Mouse (Mus musculus) ES-E14 (cell line): ENCODE results near the gene Cenpu.
"Not testable (repeated sequence)": the region's sequence is repeated elsewhere in the genome, so short reads cannot be mapped to it uniquely, and the experiment has no call there.

ENCODE experiments used
- CHD2 ChIP-seq: IDR thresholded peaks from 2 replicates; pipeline ENCODE4 v1.6.1; 2014; ENCODE audit warnings: mild to moderate bottlenecking, low read depth, low read length, inconsistent platforms
- HCFC1 ChIP-seq: IDR thresholded peaks from 2 replicates; pipeline ENCODE4 v1.6.1; 2012; ENCODE audit warnings: low read length, inconsistent platforms, borderline replicate concordance; ENCODE audit not compliant: insufficient read depth
- MAFK ChIP-seq: IDR thresholded peaks from 2 replicates; pipeline ENCODE4 v1.6.1; 2014; ENCODE audit warnings: mild to moderate bottlenecking, low read depth, low read length, inconsistent platforms; ENCODE audit not compliant: insufficient read depth
- ZNF384 ChIP-seq: IDR thresholded peaks from 2 replicates; pipeline ENCODE4 v1.6.1; 2012; ENCODE audit warnings: low read depth, low read length, inconsistent platforms

DNA sequence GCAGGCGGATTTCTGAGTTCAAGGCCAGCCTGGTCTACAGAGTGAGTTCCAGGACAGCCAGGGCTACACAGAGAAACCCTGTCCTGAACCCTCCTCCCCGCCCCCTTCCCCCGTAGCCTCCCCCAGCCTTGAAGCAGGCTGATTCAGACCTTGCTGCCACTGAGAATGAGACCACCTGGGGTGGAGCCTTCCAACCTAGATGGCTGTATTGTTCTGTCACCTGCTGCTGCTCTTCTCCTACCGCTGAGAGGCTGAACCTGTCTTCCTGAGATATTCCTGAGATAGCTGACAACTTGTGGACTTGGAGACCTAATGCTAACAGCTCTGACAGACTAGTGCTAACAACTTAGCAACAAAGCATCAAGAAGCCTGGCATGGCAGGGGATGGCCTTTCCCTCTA lies 32.5 kb downstream of the Cenpu start:
- TF ChIP-seq ZNF384, HCFC1, CHD2, MAFK: not testable (repeated sequence)
